Mouse (Mus musculus) MEL (cell line): ENCODE measurements around the gene Camkk2. TPM values are rescaled to one million over a fixed set of nuclear protein-coding genes. Genes with fewer than 3 reads are reported as not detected.

ENCODE experiments used
- DNase-seq: peaks from one replicate; pipeline ENCODE4 v3.0.0; 2011; ENCODE audit warnings: low read depth, low spot score
- H3K27ac ChIP-seq: 2 replicates; pipeline ENCODE4 v1.5.1; 2012; ENCODE audit warnings: low read depth, mild to moderate bottlenecking, control low read depth, low read length, moderate library complexity; ENCODE audit not compliant: control insufficient read depth
- H3K27me3 ChIP-seq, 2 experiments: fragments of 150-350 bp in 1 of 2; sonication (generic) in 1 of 2; 2 replicates each; pipeline ENCODE4 v1.6.1; 2012; ENCODE audit warnings: low read length in 2 of 2, mild to moderate bottlenecking in 2 of 2, improper control_type of control experiment in 1 of 2, moderate library complexity in 1 of 2; ENCODE audit not compliant: insufficient read depth in 2 of 2, control insufficient read depth in 1 of 2
- H3K36me3 ChIP-seq, 2 experiments: 2 replicates each; pipeline ENCODE4 v1.6.1; 2012 to 2014; ENCODE audit warnings: low read length in 2 of 2, improper control_type of control experiment in 1 of 2, inconsistent platforms in 1 of 2, mild to moderate bottlenecking in 1 of 2; ENCODE audit not compliant: insufficient read depth in 2 of 2, control insufficient read depth in 1 of 2
- H3K4me1 ChIP-seq, 2 experiments: fragments of 150-350 bp in 1 of 2; sonication (generic) in 1 of 2; 2 replicates each; pipeline ENCODE4 v1.6.1; 2012; ENCODE audit warnings: low read length in 2 of 2, improper control_type of control experiment in 1 of 2, mild to moderate bottlenecking in 1 of 2; ENCODE audit not compliant: insufficient read depth in 2 of 2, control insufficient read depth in 1 of 2
- H3K4me3 ChIP-seq, 2 experiments: fragments of 150-350 bp in 1 of 2; sonication (generic) in 1 of 2; 2 replicates each; pipeline ENCODE4 v1.5.1; 2012; ENCODE audit warnings: low read depth in 2 of 2, low read length in 2 of 2, mild to moderate bottlenecking in 2 of 2, moderate library complexity in 2 of 2, control low read depth in 1 of 2, improper control_type of control experiment in 1 of 2; ENCODE audit not compliant: control insufficient read depth in 1 of 2, insufficient read depth in 1 of 2
- H3K79me2 ChIP-seq: 2 replicates; pipeline ENCODE4 v1.6.1; 2012; ENCODE audit warnings: mild to moderate bottlenecking, low read length, moderate library complexity; ENCODE audit not compliant: control insufficient read depth, poor library complexity, insufficient read depth
- H3K9ac ChIP-seq: 2 replicates; pipeline ENCODE4 v1.6.1; 2012; ENCODE audit warnings: low read depth, mild to moderate bottlenecking, control low read depth, low read length, moderate library complexity; ENCODE audit not compliant: control insufficient read depth, poor library complexity, severe bottlenecking
- H3K9me3 ChIP-seq: fragments of 150-350 bp; sonication (generic); replicated peaks from 2 replicates; pipeline ENCODE4 v1.6.1; 2012; ENCODE audit warnings: mild to moderate bottlenecking, low read length, improper control_type of control experiment, moderate library complexity; ENCODE audit not compliant: insufficient read depth
- CHD2 ChIP-seq: IDR thresholded peaks from 2 replicates; pipeline ENCODE4 v1.6.1; 2011; ENCODE audit warnings: low read length, improper control_type of control experiment
- CTCF ChIP-seq, 3 experiments: IDR thresholded peaks in 2 of 3; conservative IDR thresholded peaks in 1 of 3; 2 replicates each; pipeline ENCODE4 v1.5.1; 2011 to 2012; ENCODE audit warnings: low read length in 3 of 3, low read depth in 2 of 3, mild to moderate bottlenecking in 2 of 3, improper control_type of control experiment in 1 of 3, inconsistent platforms in 1 of 3, mixed read lengths in 1 of 3, moderate library complexity in 1 of 3; ENCODE audit not compliant: control insufficient read depth in 1 of 3, insufficient read depth in 1 of 3, poor library complexity in 1 of 3, severe bottlenecking in 1 of 3
- ELF1 ChIP-seq: IDR thresholded peaks from 2 replicates; pipeline ENCODE4 v1.6.1; 2014; ENCODE audit warnings: low read depth, mild to moderate bottlenecking, inconsistent platforms, low read length, improper control_type of control experiment, moderate library complexity
- EP300 ChIP-seq, 2 experiments: IDR thresholded peaks; 2 replicates each; pipeline ENCODE4 v1.6.1; 2011; ENCODE audit warnings: improper control_type of control experiment in 2 of 2, low read length in 2 of 2, low read depth in 1 of 2, mild to moderate bottlenecking in 1 of 2
- HCFC1 ChIP-seq: IDR thresholded peaks from 2 replicates; pipeline ENCODE4 v1.6.1; 2012; ENCODE audit warnings: low read depth, mild to moderate bottlenecking, inconsistent platforms, low read length, improper control_type of control experiment, moderate library complexity
- JUND ChIP-seq: IDR thresholded peaks from 2 replicates; pipeline ENCODE4 v1.6.1; 2011; ENCODE audit warnings: low read depth, mild to moderate bottlenecking, improper control_type of control experiment, low read length
- MAFK ChIP-seq: IDR thresholded peaks from 2 replicates; pipeline ENCODE4 v1.6.1; 2011; ENCODE audit warnings: low read depth, mild to moderate bottlenecking, low read length, improper control_type of control experiment, borderline replicate concordance
- MAX ChIP-seq: IDR thresholded peaks from 2 replicates; pipeline ENCODE4 v1.6.1; 2011; ENCODE audit warnings: low read length, improper control_type of control experiment
- MAZ ChIP-seq: IDR thresholded peaks from 2 replicates; pipeline ENCODE4 v1.6.1; 2012; ENCODE audit warnings: low read depth, mild to moderate bottlenecking, inconsistent platforms, low read length, improper control_type of control experiment
- MXI1 ChIP-seq: IDR thresholded peaks from 2 replicates; pipeline ENCODE4 v1.6.1; 2011; ENCODE audit warnings: mild to moderate bottlenecking, low read depth, low read length, improper control_type of control experiment
- MYB ChIP-seq: IDR thresholded peaks from 2 replicates; pipeline ENCODE4 v1.6.1; 2011; ENCODE audit warnings: mild to moderate bottlenecking, low read depth, low read length, improper control_type of control experiment
- NELFE ChIP-seq: IDR thresholded peaks from 2 replicates; pipeline ENCODE4 v1.6.1; 2011; ENCODE audit warnings: low read depth, low read length, improper control_type of control experiment
- NRF1 ChIP-seq: IDR thresholded peaks from 2 replicates; pipeline ENCODE4 v1.6.1; 2014; ENCODE audit warnings: low read depth, mild to moderate bottlenecking, inconsistent platforms, low read length, improper control_type of control experiment, moderate library complexity; ENCODE audit not compliant: poor library complexity, insufficient read depth, severe bottlenecking
- POLR2A ChIP-seq, 2 experiments: IDR thresholded peaks; 2 replicates each; pipeline ENCODE4 v1.6.1; 2011 to 2012; ENCODE audit warnings: low read length in 2 of 2, mild to moderate bottlenecking in 2 of 2, control low read depth in 1 of 2, improper control_type of control experiment in 1 of 2, low read depth in 1 of 2, moderate library complexity in 1 of 2; ENCODE audit not compliant: control insufficient read depth in 1 of 2, insufficient read depth in 1 of 2, poor library complexity in 1 of 2
- POLR2AphosphoS2 ChIP-seq: IDR thresholded peaks from 2 replicates; pipeline ENCODE4 v1.6.1; 2011; ENCODE audit warnings: low read length, improper control_type of control experiment
- POLR2AphosphoS5 ChIP-seq: IDR thresholded peaks from 2 replicates; pipeline ENCODE4 v1.6.1; 2012; ENCODE audit warnings: low read depth, borderline replicate concordance, mild to moderate bottlenecking, inconsistent platforms, low read length, moderate library complexity, mixed read lengths
- SIN3A ChIP-seq: IDR thresholded peaks from 2 replicates; pipeline ENCODE4 v1.6.1; 2012; ENCODE audit warnings: low read length, improper control_type of control experiment, inconsistent platforms
- SMC3 ChIP-seq: IDR thresholded peaks from 2 replicates; pipeline ENCODE4 v1.6.1; 2011; ENCODE audit warnings: low read depth, low read length, improper control_type of control experiment
- TAL1 ChIP-seq: IDR thresholded peaks from 2 replicates; pipeline ENCODE4 v1.6.1; 2012; ENCODE audit warnings: mild to moderate bottlenecking, inconsistent platforms, low read length, moderate library complexity, mixed read lengths
- USF1 ChIP-seq: IDR thresholded peaks from 2 replicates; pipeline ENCODE4 v1.6.1; 2014; ENCODE audit warnings: low read depth, mild to moderate bottlenecking, inconsistent platforms, low read length, improper control_type of control experiment, moderate library complexity
- ZC3H11A ChIP-seq: IDR thresholded peaks from 2 replicates; pipeline ENCODE4 v1.6.1; 2012; ENCODE audit warnings: low read depth, mild to moderate bottlenecking, inconsistent platforms, low read length, improper control_type of control experiment
- ZNF384 ChIP-seq: IDR thresholded peaks from 2 replicates; pipeline ENCODE4 v1.6.1; 2012; ENCODE audit warnings: low read depth, mild to moderate bottlenecking, inconsistent platforms, low read length, improper control_type of control experiment
- polyA plus RNA-seq, 2 experiments: library from polyadenylated mRNA; stranded (reverse) in 1 of 2; unstranded in 1 of 2; fragments of >175 nt in 1 of 2; fragments of >200 nt in 1 of 2; gene quantifications; 2 replicates each; pipeline versions ENCODE4 v1.2.1 to v1.2.4; 2012; ENCODE audit warnings: low replicate concordance in 2 of 2, low read depth in 1 of 2; ENCODE audit not compliant: insufficient read length in 2 of 2, insufficient read depth in 1 of 2, missing spikeins in 1 of 2
- total RNA-seq: library from RNA; depleted of rRNA; stranded (reverse); fragments of 300-350 nt; gene quantifications from 2 replicates; pipeline ENCODE4 v1.2.3, GENCODE M21; 2012

Gene Camkk2
- total and polyA plus RNA-seq, 3 experiments, result 23.7 to 24.8 TPM; not detected in 1

- Histone ChIP-seq H3K79me2 (no peaks in the 10 kb centered on the region), H3K27me3 (no peaks in the 10 kb centered on the region), H3K9me3 (no peaks in the 10 kb centered on the region), H3K9ac (no peak overlapping the region), H3K27ac (no peak overlapping the region), H3K4me1 (no peaks in the 10 kb centered on the region), H3K36me3 (peaks cover 0 to 13% of the 10 kb centered on the region in 2 experiments; a peak in 2 of 4 replicates), H3K4me3 (no peak overlapping the region)
- DNase-seq, result no peak
- TF ChIP-seq ELF1, result no peak
- no peak for TF ChIP-seq TAL1
- TF ChIP-seq ZC3H11A, result no peak
- TF ChIP-seq USF1, result no peak
- no peak for TF ChIP-seq HCFC1
- no peak for TF ChIP-seq MYB
- no peak for TF ChIP-seq ZNF384
Measured at GRCm38 (mm10) chr5:122756144-122756543, 23.1 kb downstream of the Camkk2 start.

GRCm38 (mm10) chr5:122755620-122756019, 23.6 kb downstream of the Camkk2 start:
- TF ChIP-seq NRF1 (no peak), ELF1 (no peak), POLR2AphosphoS5 (no peak), NELFE (no peak), POLR2AphosphoS2 (no peak), CHD2 (no peak), MAX (no peak), SIN3A (no peak), ZNF384 (no peak), JUND (no peak), EP300 (IDR thresholded peaks at IDR 0.05; ENCODE audit: low read depth in 1 of 2, low read length in 2 of 2) (no peak), MAZ (no peak), MXI1 (no peak), ZC3H11A (no peak), POLR2A (IDR thresholded peaks at IDR 0.05; ENCODE audit: control insufficient read depth in 1 of 2, insufficient read depth in 1 of 2, low read depth in 1 of 2, low read length in 2 of 2, poor library complexity in 1 of 2) (no peak), MAFK (no peak), SMC3 (no peak), CTCF (IDR thresholded peaks at IDR 0.05 in 2 of 3, conservative IDR thresholded peaks at IDR 0.05 in 1 of 3; ENCODE audit: control insufficient read depth in 1 of 3, insufficient read depth in 1 of 3, low read depth in 2 of 3, low read length in 3 of 3, poor library complexity in 1 of 3, severe bottlenecking in 1 of 3) (no peak)
- Histone ChIP-seq H3K27ac (no peak overlapping the region), H3K27me3 (no peaks in the 10 kb centered on the region), H3K4me3 (no peak overlapping the region), H3K36me3 (peaks cover 0 to 13% of the 10 kb centered on the region in 2 experiments; a peak in 2 of 4 replicates), H3K9me3 (no peaks in the 10 kb centered on the region), H3K4me1 (no peaks in the 10 kb centered on the region), H3K79me2 (no peaks in the 10 kb centered on the region), H3K9ac (no peak overlapping the region)
- no peak for DNase-seq
